Mouse (Mus musculus): ENCODE results near the gene Tnni1.

Tnni1 gene

GRCm38 (mm10) chr1:135778780-135779535 lies at the start of gene Tnni1:
Gene Tnni1 (plus strand): TSS chr1:135779434.
- no peak for DNase-seq (ENCODE audit: low read depth, low spot score)

GRCm38 (mm10) chr1:135729821-135730220 lies 49.4 kb upstream of the Tnni1 start:
- DNase-seq (ENCODE audit: low read depth, low spot score): no peak

DNA sequence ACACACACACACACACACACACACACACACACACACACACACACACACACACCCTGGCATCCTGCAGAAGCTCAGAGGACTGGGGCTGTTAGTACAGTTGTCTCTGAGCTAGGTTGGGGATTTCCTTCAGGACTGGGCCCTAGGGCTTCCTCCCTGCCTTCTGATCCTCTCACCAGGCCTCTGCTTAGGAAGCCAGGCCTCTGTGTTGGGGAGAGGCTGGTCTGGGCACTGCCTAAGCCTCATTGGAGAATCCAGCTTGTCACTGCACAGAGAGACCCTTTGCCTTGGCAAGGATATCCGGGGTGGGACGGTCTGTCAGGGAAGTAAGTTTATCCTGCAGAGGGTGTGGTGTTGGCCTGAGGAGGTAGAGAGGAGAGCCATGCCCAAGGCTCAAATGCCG lies 48.9 kb upstream of the Tnni1 start:
- DNase-seq (ENCODE audit: low read depth, low spot score): no peak

GRCm38 (mm10) chr1:135731393-135731792 lies 47.8 kb upstream of the Tnni1 start:
- no peak for DNase-seq (ENCODE audit: low read depth, low spot score)

DNA sequence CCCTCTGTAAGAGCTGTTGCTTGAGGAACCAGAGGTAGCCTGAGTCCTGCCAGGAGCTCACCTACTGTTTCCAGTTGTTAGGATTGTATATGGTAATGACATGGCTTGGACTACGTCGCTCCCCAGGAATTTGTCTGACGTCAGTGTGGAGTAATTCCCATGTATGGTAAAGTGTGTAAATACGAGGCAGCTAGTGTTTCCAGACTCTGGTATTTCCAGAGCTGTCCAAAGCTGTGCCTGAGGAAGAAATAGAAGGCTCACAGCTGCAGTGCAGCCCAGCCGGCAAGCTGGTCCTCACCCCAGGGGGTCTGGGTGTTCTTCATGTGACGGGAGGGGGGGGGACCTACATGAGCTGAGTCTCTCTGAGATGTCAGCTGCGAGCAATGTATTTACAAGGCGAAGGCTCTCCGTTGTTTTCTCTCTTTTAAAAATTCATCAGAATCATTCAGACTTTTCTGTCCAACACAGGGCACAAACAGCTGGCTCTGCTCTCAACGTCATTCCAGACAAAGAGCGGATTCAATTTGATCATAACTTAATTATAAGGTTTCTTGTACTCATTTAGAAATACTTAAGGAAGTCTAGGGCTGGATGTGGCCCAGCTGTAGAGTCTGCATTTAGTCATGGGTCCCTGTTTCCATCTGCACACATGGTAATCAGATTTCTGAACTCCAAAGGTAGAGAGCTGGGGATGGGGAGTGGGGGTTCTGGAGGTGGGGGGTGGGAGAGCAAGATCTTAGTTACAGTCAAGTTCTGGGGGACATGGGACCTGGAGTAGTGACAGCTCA lies 47.1 kb upstream of the Tnni1 start:
- peak; percentile 85 for DNase-seq (ENCODE audit: low read depth, low spot score)

DNA sequence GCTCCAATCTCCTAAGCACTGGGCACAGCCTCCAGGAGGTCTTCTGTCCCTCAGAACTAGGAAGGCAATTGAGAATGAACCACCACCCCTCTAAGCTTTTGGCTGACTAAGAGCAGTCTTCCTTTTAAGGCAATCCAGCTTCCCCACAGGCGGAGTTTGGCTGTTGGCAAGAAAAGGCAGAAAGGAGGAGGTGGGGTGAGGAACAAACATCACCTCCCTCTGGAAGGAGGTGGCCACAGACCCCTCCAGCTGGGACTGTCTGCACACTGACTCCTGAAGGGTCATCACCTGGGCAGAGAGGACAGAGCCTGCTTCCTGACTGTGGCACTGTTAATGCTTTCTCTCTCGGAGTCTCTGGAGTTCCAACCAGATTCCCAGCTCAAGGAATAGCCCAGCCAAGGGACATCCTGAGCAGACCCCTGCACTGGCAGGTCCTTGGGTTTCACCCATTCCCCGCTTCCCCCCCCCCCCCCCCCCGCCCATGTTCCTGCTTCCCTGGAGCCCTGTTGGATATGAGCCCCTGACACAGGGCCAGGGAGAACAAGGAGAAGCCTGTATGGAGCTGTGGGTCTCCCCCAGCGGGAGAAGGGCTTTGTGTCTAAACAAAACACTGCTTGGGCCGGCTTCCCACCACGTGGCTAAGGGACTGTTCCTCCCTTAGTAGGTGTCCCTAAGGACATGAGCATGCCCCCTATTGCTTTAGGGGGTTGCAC lies 44.9 kb upstream of the Tnni1 start:
- DNase-seq (ENCODE audit: low read depth, low spot score): no peak

DNA sequence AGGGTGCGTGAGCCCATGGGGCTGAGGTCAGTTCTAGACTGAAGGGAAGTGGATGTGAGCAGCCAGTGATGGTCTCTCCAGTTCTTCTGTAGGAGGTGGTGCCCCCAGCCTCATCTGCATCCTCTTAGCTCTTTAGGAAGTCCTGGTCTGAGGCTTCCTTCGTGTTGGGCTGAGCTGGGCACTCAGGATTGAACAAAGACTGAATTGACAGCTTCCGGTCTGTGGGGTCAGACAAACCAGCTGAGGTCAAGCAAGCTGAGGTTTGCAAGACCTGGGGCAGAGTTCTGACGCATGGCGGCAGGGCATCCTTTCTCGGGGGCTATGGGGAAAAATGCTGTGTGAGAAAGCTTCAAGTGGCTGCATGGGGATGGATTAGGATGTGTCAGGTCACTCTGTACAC lies 43.8 kb upstream of the Tnni1 start:
- no peak for DNase-seq (ENCODE audit: low read depth, low spot score)

GRCm38 (mm10) chr1:135744987-135745386 lies 34.2 kb upstream of the Tnni1 start:
- DNase-seq (ENCODE audit: low read depth, low spot score): no peak

- no peak for DNase-seq (ENCODE audit: low read depth, low spot score)
Observed at GRCm38 (mm10) chr1:135746248-135746647, 33.0 kb upstream of the Tnni1 start.

GRCm38 (mm10) chr1:135752737-135753348 lies 26.4 kb upstream of the Tnni1 start:
- DNase-seq (ENCODE audit: low read depth, low spot score): peak; percentile 96

DNA sequence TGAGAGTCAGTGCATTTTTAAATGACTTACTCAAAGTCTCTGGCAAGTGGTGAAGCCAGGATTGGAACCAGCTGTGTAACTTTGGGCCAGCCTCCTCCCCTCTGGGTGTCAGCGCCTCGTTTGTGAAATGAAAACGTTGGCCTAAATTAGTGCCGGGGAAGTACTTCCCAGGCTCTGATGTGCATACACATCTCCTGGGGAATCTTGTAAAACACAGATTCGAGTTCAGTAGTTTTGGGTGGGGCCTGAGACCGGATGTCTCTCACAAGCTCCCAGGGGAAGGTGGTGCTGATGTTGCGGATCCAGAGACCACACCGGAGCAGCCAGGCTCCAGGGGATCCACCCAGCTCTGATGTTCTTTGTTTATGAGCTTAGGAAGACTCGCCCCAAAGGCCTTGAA lies 23.9 kb upstream of the Tnni1 start:
- no peak for DNase-seq (ENCODE audit: low read depth, low spot score)

DNA sequence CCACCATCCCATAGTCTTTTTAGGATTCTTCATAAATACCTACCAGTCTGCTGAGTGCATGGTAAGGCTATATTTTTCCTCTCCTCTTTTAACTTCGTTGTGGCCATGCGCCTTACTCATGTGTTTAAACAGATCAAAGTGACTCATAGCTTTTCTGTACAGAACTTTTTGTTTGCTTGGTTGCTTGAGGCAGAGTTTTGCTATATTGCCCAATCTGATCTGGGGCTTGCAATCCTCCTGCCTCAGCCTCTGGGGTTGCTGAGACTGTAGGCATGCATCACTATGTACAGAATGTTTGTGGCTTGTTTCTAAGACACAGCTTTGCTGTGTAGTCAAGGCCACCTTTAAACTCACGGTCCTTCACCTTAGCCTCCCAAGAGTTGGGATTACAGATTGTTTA lies 23.3 kb upstream of the Tnni1 start:
- DNase-seq (ENCODE audit: low read depth, low spot score): no peak

DNA sequence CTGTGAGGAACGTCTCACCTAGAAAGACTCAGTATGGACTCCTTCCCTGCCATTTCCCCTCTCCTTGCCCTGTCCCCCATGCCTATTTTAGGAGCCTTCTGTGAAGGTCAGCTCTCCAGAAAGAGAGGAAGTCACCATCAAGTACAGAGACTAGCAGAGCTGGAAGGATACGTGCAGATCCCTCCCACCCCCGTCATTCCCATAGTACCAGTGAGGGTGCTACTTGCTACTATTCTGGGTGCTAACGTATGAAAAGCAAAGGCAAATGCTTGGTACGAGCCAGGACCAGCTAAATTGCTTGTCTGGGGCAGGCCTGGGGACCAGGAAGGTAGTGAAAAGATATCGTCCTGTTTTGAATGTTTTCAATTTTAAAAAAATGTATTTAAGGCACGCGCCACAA lies 21.9 kb upstream of the Tnni1 start:
- DNase-seq (ENCODE audit: low read depth, low spot score): no peak

DNA sequence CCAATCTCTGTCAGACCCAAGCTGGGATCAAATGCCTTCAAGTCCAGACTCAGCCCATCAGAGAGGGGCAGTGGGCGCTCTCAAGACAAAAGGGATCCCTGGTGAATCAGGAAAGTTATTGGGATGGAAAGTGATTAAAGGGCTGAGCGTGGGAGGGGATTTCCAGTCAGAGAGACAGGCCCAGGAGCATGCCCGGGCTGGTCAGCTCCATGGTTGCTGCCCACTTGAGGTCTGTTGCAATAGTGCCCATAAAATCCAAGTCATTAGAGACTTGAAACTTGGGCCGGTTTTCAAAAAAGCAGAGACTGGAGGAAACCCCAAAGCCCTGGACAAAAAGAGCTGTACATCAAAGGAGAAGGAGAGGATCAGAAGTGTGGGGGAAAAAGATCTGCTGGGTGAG lies 19.5 kb upstream of the Tnni1 start:
- no peak for DNase-seq (ENCODE audit: low read depth, low spot score)

GRCm38 (mm10) chr1:135760216-135760615 lies 19.0 kb upstream of the Tnni1 start:
- no peak for DNase-seq (ENCODE audit: low read depth, low spot score)

DNA sequence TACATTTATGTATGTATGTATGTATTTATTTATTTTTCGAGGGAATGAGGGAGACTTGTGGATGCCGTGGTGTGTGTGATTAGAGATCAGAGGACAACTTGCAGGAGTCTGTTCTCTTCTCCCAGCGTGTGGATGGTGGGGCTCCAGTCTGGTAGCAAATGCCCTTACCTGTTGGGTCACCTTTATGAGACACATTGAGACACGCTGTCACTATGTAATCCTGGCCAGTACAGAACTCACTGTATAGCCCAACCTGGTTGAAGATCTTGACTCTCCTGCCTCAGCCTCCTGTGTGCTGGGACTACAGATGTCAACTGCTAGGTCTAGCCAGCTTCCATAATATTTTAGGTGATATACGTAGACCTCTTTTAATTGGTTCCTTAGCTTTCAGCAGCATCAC lies 17.5 kb upstream of the Tnni1 start:
- DNase-seq (ENCODE audit: low read depth, low spot score): no peak

- DNase-seq (ENCODE audit: low read depth, low spot score): no peak
Observed at GRCm38 (mm10) chr1:135763503-135764205, 15.6 kb upstream of the Tnni1 start.

- no peak for DNase-seq (ENCODE audit: low read depth, low spot score)
Observed at GRCm38 (mm10) chr1:135764206-135764528, 15.1 kb upstream of the Tnni1 start.

- DNase-seq (ENCODE audit: low read depth, low spot score): peak; percentile 52
Observed at GRCm38 (mm10) chr1:135765645-135766591, 13.3 kb upstream of the Tnni1 start, which contains the start of gene Phlda3. Gene Phlda3 (plus strand): TSS chr1:135766119.

- DNase-seq (ENCODE audit: low read depth, low spot score): no peak
Observed at GRCm38 (mm10) chr1:135766592-135767306, 12.5 kb upstream of the Tnni1 start.
